30 mouse cellular contexts compared by ENCODE assay signal in the genomic region with DNA sequence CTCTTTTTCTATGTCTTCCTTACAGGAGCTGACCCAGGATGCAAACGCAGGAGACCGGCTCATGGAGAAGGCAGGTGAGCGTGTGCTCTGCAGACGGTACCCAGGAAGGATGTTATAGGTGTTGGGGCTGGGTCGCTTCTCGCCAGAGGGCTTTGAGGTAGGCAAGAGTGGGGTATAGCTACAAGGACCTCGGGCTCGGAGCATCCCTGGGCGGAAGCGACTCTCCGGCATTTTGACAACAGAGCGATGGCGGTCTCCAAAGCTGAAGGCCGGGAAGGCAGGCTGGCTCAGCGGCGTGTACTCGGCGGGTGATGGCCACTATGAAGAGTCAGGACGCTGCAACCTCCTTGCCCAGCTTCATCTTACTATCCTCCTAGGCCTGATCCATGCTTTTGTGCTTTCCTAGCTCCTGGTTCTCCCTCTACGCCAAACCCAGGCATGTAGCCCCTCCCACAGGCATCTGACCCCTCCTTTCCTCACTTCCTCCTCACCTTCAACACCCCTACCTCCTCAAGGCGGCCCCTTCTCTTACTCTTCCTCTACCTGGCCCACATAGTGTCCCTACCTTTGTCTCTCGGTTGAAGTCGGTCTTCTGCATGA. TPM values are rescaled to one million over a fixed set of nuclear protein-coding genes. Genes with fewer than 3 reads are reported as not detected.
DNase-seq lines count a peak whose midpoint lies in the region; ATAC-seq and TF ChIP-seq lines count a peak whose summit lies in the region.
"Had no signal": no experiment of that assay in that cellular context is flagged by ENCODE, and none has a peak within 500 bp of the region (broad histone marks: within the 10 kb centered on the region; RNA-seq: fewer than 3 reads in every experiment).

No protein-coding gene starts in this region.

- TF ChIP-seq CTCF in heart, adult 2 months (IDR thresholded peaks at IDR 0.05) = no peak
- TF ChIP-seq CTCF in E14TG2a.4 (conservative IDR thresholded peaks at IDR 0.05; ENCODE audit: low read length) = no peak

- peaks cover 4% of the 10 kb centered on the region; the same call in 1 of the 2 replicates for H3K4me1 ChIP-seq in heart, adult 2 months (ENCODE audit: control insufficient read depth, insufficient read depth, low read length)
- H3K4me1 ChIP-seq in midbrain, embryonic 11.5 days (ENCODE audit: control insufficient read depth, insufficient read depth, low read length) = peaks cover 15% of the 10 kb centered on the region
- peaks cover 19% of the 10 kb centered on the region for H3K4me1 ChIP-seq in midbrain, embryonic 14.5 days (ENCODE audit: control insufficient read depth, insufficient read depth, low read length)
- H3K4me1 ChIP-seq in E14TG2a.4 (replicated peaks; ENCODE audit: low read depth, low read length) = peaks cover 40% of the 10 kb centered on the region

- H3K9ac ChIP-seq in heart, adult 2 months (ENCODE audit: low read depth, low read length) = no peak overlapping the region
- H3K9ac ChIP-seq in midbrain, embryonic 11.5 days (ENCODE audit: low read length) = no peak overlapping the region
- no peak overlapping the region for H3K9ac ChIP-seq in midbrain, embryonic 14.5 days (replicated peaks; ENCODE audit: low read length)
- H3K9ac ChIP-seq: heart, embryonic 13.5 days; hindbrain, embryonic 12.5 days; hindbrain, embryonic 15.5 days had no signal

- no peak for ATAC-seq in midbrain, embryonic 11.5 days (ENCODE audit: low FRiP score)
- ATAC-seq in midbrain, embryonic 14.5 days (ENCODE audit: low FRiP score, low TSS enrichment) = no peak
- ATAC-seq in granulocyte monocyte progenitor cell, adult 5-6 weeks (replicated peaks; ENCODE audit: poor library complexity, severe bottlenecking) = no peak
- ATAC-seq: CD4-positive, CD25-positive, alpha-beta regulatory T cell, adult 4 months; forebrain, embryonic 14.5 days; intestine, postnatal 0 days had no signal

- no peaks in the 10 kb centered on the region for H3K9me3 ChIP-seq in midbrain, embryonic 11.5 days (ENCODE audit: control insufficient read depth, low read length)
- no peaks in the 10 kb centered on the region for H3K9me3 ChIP-seq in midbrain, embryonic 14.5 days (ENCODE audit: control insufficient read depth, low read length)
- H3K9me3 ChIP-seq in E14TG2a.4 (ENCODE audit: low read length) = no peaks in the 10 kb centered on the region
- H3K9me3 ChIP-seq: heart, embryonic 13.5 days; hindbrain, embryonic 12.5 days; hindbrain, embryonic 15.5 days had no signal

- WGBS in heart, adult 2 months = 66% methylated on average over 23 of the region's 23 CpGs
- WGBS in midbrain, embryonic 11.5 days = 62% methylated on average over 23 of the region's 23 CpGs
- 74% methylated on average over 23 of the region's 23 CpGs for WGBS in midbrain, embryonic 14.5 days

- intact Hi-C loops in heart, adult 2 months (cut with DNase I) = no loop called here

- no peak for TF ChIP-seq EP300 in heart, adult 2 months (IDR thresholded peaks at IDR 0.05; ENCODE audit: insufficient read depth, low read depth, low read length)

- H3K27ac ChIP-seq in heart, adult 2 months = no peak overlapping the region
- no peak overlapping the region for H3K27ac ChIP-seq in midbrain, embryonic 11.5 days (ENCODE audit: low read depth, low read length)
- no peak overlapping the region for H3K27ac ChIP-seq in midbrain, embryonic 14.5 days (replicated peaks; ENCODE audit: low read depth, low read length)
- H3K27ac ChIP-seq: heart, embryonic 13.5 days; hindbrain, embryonic 12.5 days; hindbrain, embryonic 15.5 days had no signal

- no peaks in the 10 kb centered on the region for H3K27me3 ChIP-seq in heart, adult 2 months (ENCODE audit: control insufficient read depth, insufficient read depth, low read length)
- H3K27me3 ChIP-seq in midbrain, embryonic 11.5 days (ENCODE audit: control insufficient read depth, insufficient read depth, low read length) = no peaks in the 10 kb centered on the region
- no peaks in the 10 kb centered on the region for H3K27me3 ChIP-seq in midbrain, embryonic 14.5 days (ENCODE audit: control insufficient read depth, insufficient read depth, low read length)
- peaks cover 10% of the 10 kb centered on the region for H3K27me3 ChIP-seq in E14TG2a.4 (ENCODE audit: insufficient read depth, low read length)

- TF ChIP-seq POLR2A in heart, adult 2 months (IDR thresholded peaks at IDR 0.05; ENCODE audit: insufficient read depth, low read depth, low read length) = no peak

- H3K4me2 ChIP-seq in midbrain, embryonic 11.5 days = no peak overlapping the region
- H3K4me2 ChIP-seq in midbrain, embryonic 14.5 days (ENCODE audit: low read length) = no peak overlapping the region
- H3K4me2 ChIP-seq: heart, embryonic 13.5 days; hindbrain, embryonic 12.5 days; hindbrain, embryonic 15.5 days had no signal

- H3K79me2 ChIP-seq in heart, adult 2 months (replicated peaks; ENCODE audit: control insufficient read depth, insufficient read depth, low read length) = peaks cover 2% of the 10 kb centered on the region

- peak; percentile 86 for DNase-seq in heart, adult 11 months
- no peak for DNase-seq in heart, adult 2 months
- DNase-seq in midbrain, embryonic 11.5 days (ENCODE audit: low spot score, missing footprints) = peak; percentile 69
- no peak for DNase-seq in midbrain, embryonic 14.5 days
- peak; percentile 54 for DNase-seq in R1 (ENCODE audit: low read depth, low spot score)
- no peak for DNase-seq in natural killer cell, adult 2 months (ENCODE audit: low spot score in 2 of 2)
- DNase-seq: adrenal gland, postnatal 10 days; adrenal gland, postnatal 36 days; cerebellum, adult 18-20 months; cerebellum, adult 9-10 months; cerebellum, postnatal 14 days; gastrocnemius, postnatal 25 days; heart, postnatal 14 days had no signal

- no peak overlapping the region for H3K4me3 ChIP-seq in heart, adult 2 months
- no peak overlapping the region for H3K4me3 ChIP-seq in midbrain, embryonic 11.5 days (ENCODE audit: low read depth, low read length)
- no peak overlapping the region for H3K4me3 ChIP-seq in midbrain, embryonic 14.5 days (replicated peaks; ENCODE audit: low read depth, low read length)
- H3K4me3 ChIP-seq in E14TG2a.4 (replicated peaks; ENCODE audit: low read length) = peak overlapping the region; percentile 73
- H3K4me3 ChIP-seq: heart, embryonic 13.5 days; hindbrain, embryonic 12.5 days; hindbrain, embryonic 15.5 days had no signal

- H3K36me3 ChIP-seq in heart, adult 2 months (ENCODE audit: control insufficient read depth, insufficient read depth, low read length) = no peaks in the 10 kb centered on the region
- H3K36me3 ChIP-seq in midbrain, embryonic 11.5 days (ENCODE audit: control insufficient read depth, insufficient read depth, low read length) = no peaks in the 10 kb centered on the region
- H3K36me3 ChIP-seq in midbrain, embryonic 14.5 days (ENCODE audit: control insufficient read depth, insufficient read depth, low read length) = peaks cover 3% of the 10 kb centered on the region
- peaks cover 21% of the 10 kb centered on the region for H3K36me3 ChIP-seq in E14TG2a.4 (ENCODE audit: insufficient read depth, low read length)
- H3K36me3 ChIP-seq: hindbrain, embryonic 12.5 days; hindbrain, embryonic 15.5 days had no signal

RNA-seq across cellular contexts. Expression of gene Stpg3, which starts 1.1 kb away (rescaled TPM):
- total RNA-seq in heart, adult 2 months (2021) = not detected
- 0.20 TPM in 1 of 2 replicates, not detected in the other for polyA plus RNA-seq in heart, adult 2 months (2012; rRNA removed)
- polyA plus RNA-seq in midbrain, embryonic 11.5 days (2014; fragmentation: Nextera tagmentation; extraction: Ambion mirVana) = not detected in 2 replicates
- polyA plus RNA-seq in midbrain, embryonic 14.5 days (2014; fragmentation: Nextera tagmentation; extraction: Ambion mirVana) = 0.16 TPM in 1 of 2 replicates, not detected in the other
- total RNA-seq in granulocyte monocyte progenitor cell, adult 5-6 weeks (2014; fragmentation: Nextera tagmentation) = not detected in 2 replicates
- not detected in 2 replicates for total RNA-seq in granulocyte monocyte progenitor cell, adult 5-6 weeks (2017)
- total RNA-seq: adrenal gland, adult 18-20 months; adrenal gland, postnatal 10 days; adrenal gland, postnatal 36 days; gastrocnemius, adult 8-10 months; gastrocnemius, postnatal 25 days; heart, postnatal 14 days; hematopoietic stem cell, adult 5-6 weeks; MEL had no signal
- polyA plus RNA-seq: C2C12; CD4-positive, CD25-positive, alpha-beta regulatory T cell, adult 4 months; embryonic facial prominence, embryonic 11.5 days; embryonic facial prominence, embryonic 14.5 days; forebrain, embryonic 11.5 days; forebrain, embryonic 14.5 days; heart, embryonic 13.5 days; heart, embryonic 16.5 days; hindbrain, embryonic 12.5 days; hindbrain, embryonic 15.5 days; intestine, postnatal 0 days had no signal

RNA-seq across cellular contexts. Expression of gene Nelfb, which starts 2.1 kb away (rescaled TPM):
- total RNA-seq in heart, adult 2 months (2021) = 10 to 100 TPM; 37.4 TPM
- 47.0 and 86.7 TPM in 2 replicates for polyA plus RNA-seq in heart, adult 2 months (2012; rRNA removed)
- 96.4 and 102 TPM in 2 replicates for polyA plus RNA-seq in midbrain, embryonic 11.5 days (2014; fragmentation: Nextera tagmentation; extraction: Ambion mirVana)
- polyA plus RNA-seq in midbrain, embryonic 14.5 days (2014; fragmentation: Nextera tagmentation; extraction: Ambion mirVana) = 82.6 and 98.7 TPM in 2 replicates
- 58.5 and 79.5 TPM in 2 replicates for total RNA-seq in granulocyte monocyte progenitor cell, adult 5-6 weeks (2014; fragmentation: Nextera tagmentation)
- 33.7 and 81.1 TPM in 2 replicates for total RNA-seq in granulocyte monocyte progenitor cell, adult 5-6 weeks (2017)

RNA-seq across cellular contexts. Expression of gene Fam166a, which starts 5.2 kb away (rescaled TPM):
- total RNA-seq in heart, adult 2 months (2021) = not detected
- 0.21 TPM in 1 of 2 replicates, not detected in the other for polyA plus RNA-seq in heart, adult 2 months (2012; rRNA removed)
- polyA plus RNA-seq in midbrain, embryonic 11.5 days (2014; fragmentation: Nextera tagmentation; extraction: Ambion mirVana) = 0.94 TPM in 1 of 2 replicates, not detected in the other
- polyA plus RNA-seq in midbrain, embryonic 14.5 days (2014; fragmentation: Nextera tagmentation; extraction: Ambion mirVana) = not detected in 2 replicates
- not detected in 2 replicates for total RNA-seq in granulocyte monocyte progenitor cell, adult 5-6 weeks (2014; fragmentation: Nextera tagmentation)
- total RNA-seq in granulocyte monocyte progenitor cell, adult 5-6 weeks (2017) = not detected in 2 replicates
- total RNA-seq: adrenal gland, adult 18-20 months; adrenal gland, postnatal 10 days; adrenal gland, postnatal 36 days; gastrocnemius, adult 8-10 months; gastrocnemius, postnatal 25 days; heart, postnatal 14 days; hematopoietic stem cell, adult 5-6 weeks had no signal
- polyA plus RNA-seq: C2C12; CD4-positive, CD25-positive, alpha-beta regulatory T cell, adult 4 months; embryonic facial prominence, embryonic 11.5 days; embryonic facial prominence, embryonic 14.5 days; heart, embryonic 13.5 days; heart, embryonic 16.5 days had no signal

RNA-seq across cellular contexts. Expression of gene Tubb4b, which starts 11.1 kb away (rescaled TPM):
- 100 to 1,000 TPM; 327 to 342 TPM for total RNA-seq in heart, adult 2 months (2021)
- 315 and 439 TPM in 2 replicates for polyA plus RNA-seq in heart, adult 2 months (2012; rRNA removed)
- 535 and 571 TPM in 2 replicates for polyA plus RNA-seq in midbrain, embryonic 11.5 days (2014; fragmentation: Nextera tagmentation; extraction: Ambion mirVana)
- 319 and 339 TPM in 2 replicates for polyA plus RNA-seq in midbrain, embryonic 14.5 days (2014; fragmentation: Nextera tagmentation; extraction: Ambion mirVana)
- 180 and 327 TPM in 2 replicates for total RNA-seq in granulocyte monocyte progenitor cell, adult 5-6 weeks (2014; fragmentation: Nextera tagmentation)
- total RNA-seq in granulocyte monocyte progenitor cell, adult 5-6 weeks (2017) = 560 and 623 TPM in 2 replicates

RNA-seq across cellular contexts. Expression of gene Tor4a, which starts 16.7 kb away (rescaled TPM):
- total RNA-seq in heart, adult 2 months (2021) = 1 to 10 TPM; 4.3 to 4.9 TPM
- polyA plus RNA-seq in heart, adult 2 months (2012; rRNA removed) = 6.8 and 9.4 TPM in 2 replicates
- 1.4 and 1.5 TPM in 2 replicates for polyA plus RNA-seq in midbrain, embryonic 11.5 days (2014; fragmentation: Nextera tagmentation; extraction: Ambion mirVana)
- polyA plus RNA-seq in midbrain, embryonic 14.5 days (2014; fragmentation: Nextera tagmentation; extraction: Ambion mirVana) = 0.66 and 1.1 TPM in 2 replicates
- 14.6 and 20.2 TPM in 2 replicates for total RNA-seq in granulocyte monocyte progenitor cell, adult 5-6 weeks (2014; fragmentation: Nextera tagmentation)
- 14.7 and 16.4 TPM in 2 replicates for total RNA-seq in granulocyte monocyte progenitor cell, adult 5-6 weeks (2017)

Comparison
In these comparisons a context has a peak if more than half of its experiments do, and no peak if none do; other contexts are left out.
1. DNase-seq: peak in heart, adult 11 months (single experiment), midbrain, embryonic 11.5 days (single experiment) and R1 (single experiment); none in heart, adult 2 months (0 of 2), midbrain, embryonic 14.5 days (single experiment) and natural killer cell, adult 2 months (0 of 2).